Mouse (Mus musculus) forebrain, postnatal 0 days (tissue): ENCODE measurements around the gene Masp2. TPM values are rescaled to one million over a fixed set of nuclear protein-coding genes. Genes with fewer than 3 reads are reported as not detected.

Experiments
- ATAC-seq: fragments of 200-750 bp; cut with Nextera tagmentation; 2 replicates; pipeline ENCODE4 v1.8.0; 2017; ENCODE audit warnings: mild to moderate bottlenecking, moderate library complexity
- DNase-seq: peaks from one replicate; pipeline ENCODE4 v3.0.0-alpha.2; 2015
- H3K27ac ChIP-seq: fragments of 300-500 bp; sonication (generic); 2 replicates; pipeline ENCODE4 v1.5.1; 2014; ENCODE audit warnings: low read depth, mild to moderate bottlenecking, antibody characterized with exemption, low read length, moderate library complexity, mixed read lengths
- H3K27me3 ChIP-seq: fragments of 300-500 bp; sonication (generic); 2 replicates; pipeline ENCODE4 v1.6.1; 2014; ENCODE audit warnings: mild to moderate bottlenecking, low read length, mixed read lengths; ENCODE audit not compliant: insufficient read depth
- H3K36me3 ChIP-seq: fragments of 300-500 bp; sonication (generic); 2 replicates; pipeline ENCODE4 v1.6.1; 2014; ENCODE audit warnings: mild to moderate bottlenecking, moderate library complexity; ENCODE audit not compliant: insufficient read depth
- H3K4me1 ChIP-seq: fragments of 300-500 bp; sonication (generic); 2 replicates; pipeline ENCODE4 v1.6.1; 2014; ENCODE audit warnings: antibody characterized with exemption; ENCODE audit not compliant: insufficient read depth
- H3K4me2 ChIP-seq: fragments of 300-500 bp; sonication (generic); 2 replicates; pipeline ENCODE4 v1.6.1; 2014; ENCODE audit warnings: low read depth, mild to moderate bottlenecking, moderate library complexity
- H3K4me3 ChIP-seq: fragments of 300-500 bp; sonication (generic); 2 replicates; pipeline ENCODE4 v1.5.1; 2014; ENCODE audit warnings: low read depth, low read length, mixed read lengths
- H3K9ac ChIP-seq: fragments of 300-500 bp; sonication (generic); 2 replicates; pipeline ENCODE4 v1.6.1; 2014; ENCODE audit warnings: mild to moderate bottlenecking
- H3K9me3 ChIP-seq: fragments of 300-500 bp; sonication (generic); 2 replicates; pipeline ENCODE4 v1.6.1; 2016; ENCODE audit warnings: low read length
- CTCF ChIP-seq: sonication (generic); IDR thresholded peaks from 2 replicates; pipeline ENCODE4 v1.5.1; 2016; ENCODE audit warnings: antibody characterized with exemption, control low read depth, low read depth
- WGBS: fragments of 180-500 bp; shearing (Covaris S2); extraction: QIAGEN DNeasy Blood & Tissue Kit; methylation state at CpG from one replicate; pipeline ENCODE4 v1.1.7; 2014; 5-methylcytosine and 5-hydroxymethylcytosine counted together
- polyA plus RNA-seq: library from polyadenylated mRNA; unstranded; fragments of >200 nt; fragmentation: Nextera tagmentation; extraction: Ambion mirVana; gene quantifications from 2 replicates; pipeline ENCODE4 v1.2.1, GENCODE M21; 2015
- total RNA-seq: library from RNA; depleted of rRNA; stranded (reverse); fragments of >200 nt; gene quantifications from 2 replicates; pipeline ENCODE4 v1.2.3, GENCODE M21; 2014

Masp2 gene
- total and polyA plus RNA-seq, 2 experiments from 2014 or later = 0.24 TPM; not detected in 1

- ATAC-seq (no peak), DNase-seq (peak; percentile 60)
- H3K9ac ChIP-seq = no peak overlapping the region
- no peaks in the 10 kb centered on the region for H3K27me3 ChIP-seq
- H3K36me3 ChIP-seq = peaks cover 15% of the 10 kb centered on the region
- WGBS = 53% methylated on average over 6 of the region's 8 CpGs
- no peaks in the 10 kb centered on the region for H3K9me3 ChIP-seq
- H3K4me3 ChIP-seq = no peak overlapping the region
- TF ChIP-seq CTCF = no peak
- peaks cover 6% of the 10 kb centered on the region; the same call in 1 of the 2 replicates for H3K4me1 ChIP-seq
- H3K27ac ChIP-seq = no peak overlapping the region
- H3K4me2 ChIP-seq = no peak overlapping the region
Measured at GRCm38 (mm10) chr4:148589565-148589964, 12.8 kb upstream of the Masp2 start.

- peaks cover 25% of the 10 kb centered on the region for H3K36me3 ChIP-seq
- H3K27me3 ChIP-seq = no peaks in the 10 kb centered on the region
- peak overlapping the region; percentile 69; the same call in 1 of the 2 replicates for H3K9ac ChIP-seq
- peak overlapping the region; percentile 72 for H3K4me3 ChIP-seq
- peak overlapping the region; percentile 78 for H3K27ac ChIP-seq
- DNase-seq (no peak), ATAC-seq (peak; percentile 39)
- peak overlapping the region; percentile 76 for H3K4me2 ChIP-seq
- no peaks in the 10 kb centered on the region for H3K9me3 ChIP-seq
- H3K4me1 ChIP-seq = peaks cover 6% of the 10 kb centered on the region; the same call in 1 of the 2 replicates
- TF ChIP-seq CTCF = no peak
- WGBS = 3% methylated on average over 18 of the region's 18 CpGs
Measured at GRCm38 (mm10) chr4:148590421-148591170, 11.8 kb upstream of the Masp2 start.

GRCm38 (mm10) chr4:148591171-148591630 is 11.2 kb upstream of the Masp2 start, which contains the start of gene Srm:
Gene Srm, plus strand, starts transcription at chr4:148591503.
- TF ChIP-seq CTCF = no peak
- WGBS = under 1% methylated on average over 47 of the region's 50 CpGs
- peak within 1 kb of the TSS; percentile 76 for H3K4me2 ChIP-seq
- peak; percentile 98 for ATAC-seq
- H3K36me3 ChIP-seq = peaks cover 30% of the 10 kb centered on the region
- no peaks in the 10 kb centered on the region for H3K9me3 ChIP-seq
- peak within 1 kb of the TSS; percentile 69 for H3K9ac ChIP-seq
- DNase-seq = peak; percentile 98
- peaks cover 6% of the 10 kb centered on the region; the same call in 1 of the 2 replicates for H3K4me1 ChIP-seq
- no peaks in the 10 kb centered on the region for H3K27me3 ChIP-seq
- H3K27ac ChIP-seq = peak within 1 kb of the TSS; percentile 78
- H3K4me3 ChIP-seq = peak within 1 kb of the TSS; percentile 72

- Histone ChIP-seq H3K27me3 (no peaks in the 10 kb centered on the region), H3K4me3 (peak overlapping the region; percentile 72), H3K9me3 (no peaks in the 10 kb centered on the region), H3K9ac (peak overlapping the region; percentile 69), H3K36me3 (peaks cover 33% of the 10 kb centered on the region), H3K27ac (peak overlapping the region; percentile 78), H3K4me1 (peaks cover 6% of the 10 kb centered on the region; the same call in 1 of the 2 replicates), H3K4me2 (peak overlapping the region; percentile 76)
- ATAC-seq = peak; percentile 42
- 4% methylated on average over 53 of the region's 53 CpGs for WGBS
- TF ChIP-seq CTCF = no peak
- DNase-seq = peak; percentile 63
Measured at GRCm38 (mm10) chr4:148591637-148592380, 10.5 kb upstream of the Masp2 start.

- WGBS = 92% methylated on average over 11 of the region's 11 CpGs
- TF ChIP-seq CTCF = no peak
- DNase-seq (no peak), ATAC-seq (no peak)
- no peak overlapping the region for H3K27ac ChIP-seq
- no peaks in the 10 kb centered on the region for H3K27me3 ChIP-seq
- no peaks in the 10 kb centered on the region for H3K9me3 ChIP-seq
- H3K9ac ChIP-seq = no peak overlapping the region
- H3K36me3 ChIP-seq = peaks cover 43% of the 10 kb centered on the region
- H3K4me2 ChIP-seq = no peak overlapping the region
- H3K4me1 ChIP-seq = peaks cover 6% of the 10 kb centered on the region; the same call in 1 of the 2 replicates
- no peak overlapping the region for H3K4me3 ChIP-seq
Measured at GRCm38 (mm10) chr4:148593996-148594395, 8.4 kb upstream of the Masp2 start.

GRCm38 (mm10) chr4:148595916-148596315 is 6.4 kb upstream of the Masp2 start:
- no peak overlapping the region for H3K27ac ChIP-seq
- peaks cover 6% of the 10 kb centered on the region; the same call in 1 of the 2 replicates for H3K4me1 ChIP-seq
- ATAC-seq (no peak), DNase-seq (no peak)
- H3K9me3 ChIP-seq = no peaks in the 10 kb centered on the region
- H3K27me3 ChIP-seq = no peaks in the 10 kb centered on the region
- H3K36me3 ChIP-seq = peaks cover 50% of the 10 kb centered on the region
- no peak overlapping the region for H3K9ac ChIP-seq
- no peak overlapping the region for H3K4me3 ChIP-seq
- H3K4me2 ChIP-seq = no peak overlapping the region
- no peak for TF ChIP-seq CTCF
- WGBS = 33% methylated on average over 6 of the region's 6 CpGs
